Mouse (Mus musculus): ENCODE measurements at regions not wholly inside any gene's neighbourhood (a gene's known extent, or its start where the extent isn't known, plus 50 kb on each side); places are given as distances from the start of the nearest gene placed in this dataset.

DNA sequence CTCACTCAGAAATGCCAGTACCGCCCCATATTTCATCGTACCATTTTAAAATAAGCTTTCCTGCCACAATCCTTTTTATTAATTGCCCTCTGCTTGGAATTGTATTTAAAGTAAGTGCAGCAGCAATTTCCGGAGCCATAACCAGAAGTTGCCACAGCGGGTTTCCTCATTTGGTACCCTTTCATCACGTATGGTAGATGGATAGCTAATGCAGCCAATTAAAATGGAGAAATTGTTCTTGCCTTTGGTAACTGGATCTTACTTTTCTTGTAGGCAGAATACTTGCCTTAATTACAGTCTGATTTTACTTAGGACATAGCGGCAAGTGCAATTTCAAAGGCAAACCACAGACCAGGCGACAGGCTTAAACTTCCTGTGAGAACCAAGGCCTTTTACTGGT, 961.8 kb downstream of the Robo2 start:
- DNase-seq: no peak
- intact Hi-C loops (cut with DNase I): no loop called here

DNA sequence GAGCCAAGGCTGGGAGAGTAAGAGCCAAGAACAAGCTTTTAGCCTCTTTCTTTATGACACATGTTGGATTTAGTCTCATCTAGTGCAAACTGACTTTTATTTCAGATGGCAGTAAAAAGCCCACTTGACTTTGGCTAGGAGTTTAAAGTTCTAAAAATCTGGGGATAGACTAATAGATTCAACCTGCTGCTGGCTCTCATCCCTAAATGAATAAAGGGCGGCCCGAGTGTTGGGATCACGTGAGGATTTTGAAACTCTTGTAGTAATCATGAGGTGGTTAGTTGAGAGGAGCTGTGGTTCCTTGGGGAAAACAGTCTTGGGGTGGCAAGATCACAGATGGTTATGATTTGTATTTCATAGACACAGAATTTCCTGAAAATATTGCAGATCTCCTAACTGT, 975.9 kb downstream of the Robo2 start:
- no peak for DNase-seq
- intact Hi-C loops (cut with DNase I): no loop called here

DNA sequence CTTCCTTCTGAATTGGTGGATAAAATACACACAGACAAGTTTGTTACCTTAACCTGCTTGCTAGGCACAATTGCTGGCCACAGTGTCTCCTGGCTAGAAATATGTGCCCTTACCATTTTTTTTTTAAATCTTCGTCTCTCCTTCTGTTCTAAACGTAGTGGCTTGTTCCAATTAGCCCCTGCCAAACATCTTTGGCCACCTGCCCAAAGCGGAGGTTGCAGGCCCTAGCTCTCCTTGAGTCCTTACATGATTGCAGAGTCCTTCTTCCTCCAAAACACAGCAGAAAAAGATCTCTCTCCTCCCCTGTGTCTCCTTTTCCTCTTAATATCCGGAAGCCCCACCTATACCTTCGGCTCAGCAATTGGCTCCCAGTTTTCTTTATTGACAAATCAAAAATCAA, 986.8 kb downstream of the Robo2 start:
- peak; percentile 21 to 26 for DNase-seq
- intact Hi-C loops (cut with DNase I): no loop called here

DNA sequence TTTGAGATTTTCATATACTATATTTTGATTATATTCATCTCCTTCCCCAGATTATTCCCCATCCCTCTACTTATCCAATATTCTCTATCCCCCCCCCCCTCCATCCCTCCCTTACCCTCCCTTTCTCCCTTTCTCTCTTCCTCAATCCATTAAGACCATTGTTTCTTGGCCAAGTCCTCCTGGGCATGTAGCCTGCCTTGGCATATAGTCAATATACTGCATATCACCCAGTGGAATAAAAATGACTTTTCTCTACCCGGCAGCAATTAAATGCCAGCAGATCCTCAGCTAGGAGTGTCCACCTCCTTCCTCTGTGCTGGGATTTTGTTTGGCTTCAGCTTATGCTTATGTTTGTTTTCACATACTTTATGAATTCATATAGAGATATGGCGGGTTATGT, 987.3 kb downstream of the Robo2 start:
- intact Hi-C loops (cut with DNase I): no loop called here
- DNase-seq: no peak

DNA sequence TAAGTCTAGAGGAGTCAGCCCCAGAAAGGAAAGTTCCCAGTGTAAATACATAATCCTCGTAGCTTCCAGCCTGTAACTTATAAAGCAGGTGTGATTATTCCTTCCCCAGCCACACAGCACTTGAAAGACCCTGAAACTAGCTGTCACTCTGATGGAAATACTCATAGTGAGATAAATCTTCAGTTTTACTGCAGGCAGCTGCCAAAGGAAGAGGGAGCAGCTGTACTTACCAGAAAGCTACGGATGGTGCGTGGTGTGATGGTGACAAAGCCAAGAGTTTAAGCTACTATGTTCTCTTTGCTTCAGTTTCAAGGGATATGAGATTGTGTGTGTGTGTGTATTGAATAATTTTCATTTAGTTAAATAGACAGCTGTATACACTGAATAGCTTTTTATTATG, 1007.1 kb downstream of the Robo2 start:
- DNase-seq: no peak
- intact Hi-C loops (cut with DNase I): no loop called here

DNA sequence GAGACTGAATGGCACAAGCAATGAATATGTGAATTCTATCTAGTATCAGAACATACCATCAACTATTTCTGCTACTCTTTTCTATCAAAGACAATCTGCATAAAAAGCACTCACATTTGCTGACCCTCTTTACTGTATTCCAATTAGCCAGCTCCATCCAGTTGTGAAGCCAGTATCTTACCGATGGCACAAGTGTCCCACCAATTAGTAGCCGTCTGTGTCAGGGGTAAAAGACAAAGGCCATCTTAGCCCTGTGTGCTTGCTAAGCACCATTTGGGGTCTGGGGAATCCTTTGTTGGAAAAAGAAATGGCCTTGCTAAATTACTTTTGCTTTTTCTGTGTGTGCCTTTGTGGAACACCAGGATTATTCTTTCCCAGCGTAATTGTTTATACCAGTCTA, 1007.5 kb downstream of the Robo2 start:
- intact Hi-C loops (cut with DNase I): no loop called here
- DNase-seq: no peak

DNA sequence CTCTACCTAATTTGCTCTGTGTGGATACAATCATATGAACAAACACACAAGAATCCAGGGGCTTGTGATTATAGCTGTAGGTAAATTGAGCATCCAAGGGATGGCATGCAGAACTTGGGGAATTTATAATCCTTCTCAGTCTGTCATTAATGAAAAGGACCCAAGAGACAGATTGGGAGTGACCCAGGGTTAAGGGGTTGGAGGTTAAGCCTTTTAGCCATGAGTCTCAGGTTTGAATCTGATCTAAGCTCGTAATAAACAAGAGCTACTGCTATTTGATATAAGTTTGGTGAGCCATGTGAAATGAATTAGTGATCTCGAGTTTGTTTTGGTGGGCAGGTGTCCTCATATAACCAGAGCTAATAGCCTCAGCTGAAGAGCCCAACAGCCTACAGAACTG, 1032.6 kb downstream of the Robo2 start:
- DNase-seq: no peak
- intact Hi-C loops (cut with DNase I): no loop called here

DNA sequence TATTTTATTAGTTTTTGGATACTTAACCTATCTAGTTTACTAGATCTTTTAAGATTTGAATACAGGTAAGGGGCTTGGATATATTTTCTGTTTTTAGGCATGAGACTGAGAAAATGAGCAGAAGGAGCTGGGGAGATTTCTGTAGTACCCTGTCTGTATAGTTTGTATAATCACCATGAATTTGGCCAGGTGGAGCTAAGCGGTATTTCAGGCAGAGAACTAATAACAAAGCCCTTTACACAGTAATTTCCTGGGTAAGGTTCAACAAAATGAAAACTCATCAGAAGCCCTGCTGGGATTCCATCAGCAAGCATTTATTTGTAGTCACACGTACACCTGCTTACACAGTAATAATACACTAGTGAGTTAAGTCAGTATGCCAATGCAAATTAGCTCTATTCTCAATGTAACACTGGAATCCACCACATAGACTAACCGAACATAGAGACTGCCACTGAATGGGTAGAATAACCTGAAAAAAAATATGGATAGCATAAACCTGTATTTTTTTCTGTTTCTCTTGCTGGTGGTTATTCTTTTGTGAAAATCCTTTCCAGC, 1036.9 kb downstream of the Robo2 start:
- intact Hi-C loops (cut with DNase I): no loop called here
- no peak for DNase-seq

DNA sequence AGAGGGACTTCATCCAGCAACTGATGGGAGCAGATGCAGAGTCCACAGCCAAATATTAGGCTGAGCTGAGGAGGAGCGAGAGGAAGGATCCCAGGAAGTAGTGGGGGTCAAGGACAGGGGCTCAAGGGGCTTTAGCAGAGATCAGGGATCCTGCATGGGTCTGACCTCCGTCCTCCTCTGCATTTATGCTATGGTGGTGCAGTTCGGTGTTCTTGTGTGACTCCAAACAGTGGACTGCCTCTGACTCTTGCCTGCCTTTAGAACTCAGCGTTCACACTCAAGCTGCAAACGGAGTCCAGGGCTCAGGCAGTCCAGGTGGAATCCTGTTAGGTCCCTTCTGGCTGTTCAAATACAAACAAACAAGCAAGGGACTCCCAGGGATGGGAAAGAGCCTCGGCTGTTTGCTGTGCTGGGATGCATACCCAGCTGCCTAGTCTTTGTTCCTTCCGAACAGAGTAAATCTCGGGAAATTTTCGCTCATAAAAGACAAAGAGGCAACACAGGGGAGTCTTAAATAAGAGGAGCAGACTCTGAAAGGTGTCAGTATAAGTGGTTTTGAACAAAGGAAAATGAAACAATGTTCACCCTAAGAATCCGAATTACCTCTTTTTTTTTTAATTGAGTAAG, 1042.9 kb downstream of the Robo2 start:
- intact Hi-C loops (cut with DNase I): no loop called here
- DNase-seq: no peak

DNA sequence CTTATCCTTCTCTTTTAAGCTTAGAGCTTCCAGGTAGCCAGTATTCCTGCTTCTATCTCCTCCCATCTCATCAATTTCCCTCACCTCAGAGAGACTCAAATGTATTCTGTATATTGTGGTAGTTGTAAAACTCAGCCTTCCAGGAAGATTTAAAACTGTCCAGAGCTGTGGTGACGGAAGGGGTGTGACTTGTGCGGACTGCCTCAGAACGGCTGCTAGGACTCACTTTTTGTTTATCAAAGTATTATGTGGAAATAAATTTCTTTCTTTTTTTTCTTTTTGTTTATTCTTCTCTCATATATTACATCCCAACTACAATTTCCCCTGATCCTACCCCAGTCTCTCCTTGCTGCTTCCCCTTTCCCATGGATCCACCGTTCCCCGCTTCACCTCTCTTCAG, 1043.7 kb downstream of the Robo2 start:
- intact Hi-C loops (cut with DNase I): no loop called here
- peak in 1 of 2 experiments; percentile 1 for DNase-seq

DNA sequence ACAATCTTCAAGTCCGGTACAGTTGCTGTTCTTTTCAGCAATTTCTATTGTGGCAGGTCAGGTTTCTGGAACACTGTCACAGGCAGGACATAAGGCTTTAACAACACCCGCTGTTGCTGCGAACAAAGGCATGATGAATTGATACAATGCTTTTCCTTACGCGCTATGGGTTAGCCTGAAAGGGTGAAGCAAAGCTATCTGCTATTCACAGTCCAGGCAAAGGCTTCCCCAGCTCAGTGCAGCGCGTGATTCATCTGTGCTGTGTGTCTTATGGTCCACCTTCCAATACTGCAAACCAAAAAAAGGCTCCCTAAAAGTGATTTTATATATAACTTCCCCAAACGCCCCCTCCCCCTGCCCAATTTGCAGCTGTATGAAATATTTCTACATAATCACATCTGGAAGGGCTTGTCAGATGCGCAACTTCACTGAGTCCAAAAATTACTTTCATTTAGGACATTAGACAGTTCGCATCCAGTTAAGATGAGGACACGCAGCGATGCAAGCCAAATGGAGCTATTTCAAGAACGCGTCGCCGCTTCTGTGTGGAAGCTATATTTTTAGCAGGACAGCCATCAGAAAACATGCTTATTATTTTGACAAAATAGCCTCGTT, 1044.3 kb downstream of the Robo2 start:
- intact Hi-C loops (cut with DNase I): no loop called here
- DNase-seq: peak; percentile 26 to 30

DNA sequence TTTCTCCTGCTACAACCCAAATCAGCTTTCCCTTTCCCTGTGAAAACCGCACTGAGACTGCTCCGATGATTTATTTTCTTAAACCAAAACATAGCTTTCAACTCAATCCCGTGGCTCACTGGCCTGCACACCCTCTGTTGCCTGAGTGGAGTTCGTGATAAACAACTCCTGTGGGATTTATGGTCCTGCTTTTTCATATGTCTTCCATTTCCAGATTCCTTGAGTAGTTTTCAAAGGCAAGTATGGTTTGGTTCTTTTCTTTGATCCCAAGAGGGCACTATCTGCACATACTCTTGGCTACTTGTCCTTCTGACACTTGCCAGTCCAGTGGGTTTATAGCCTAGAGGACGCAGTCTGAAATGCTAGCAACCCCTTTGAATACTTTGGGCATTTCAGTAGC, 1042.6 kb downstream of the Robo1 start:
- DNase-seq: no peak
- intact Hi-C loops (cut with DNase I): no loop called here

DNA sequence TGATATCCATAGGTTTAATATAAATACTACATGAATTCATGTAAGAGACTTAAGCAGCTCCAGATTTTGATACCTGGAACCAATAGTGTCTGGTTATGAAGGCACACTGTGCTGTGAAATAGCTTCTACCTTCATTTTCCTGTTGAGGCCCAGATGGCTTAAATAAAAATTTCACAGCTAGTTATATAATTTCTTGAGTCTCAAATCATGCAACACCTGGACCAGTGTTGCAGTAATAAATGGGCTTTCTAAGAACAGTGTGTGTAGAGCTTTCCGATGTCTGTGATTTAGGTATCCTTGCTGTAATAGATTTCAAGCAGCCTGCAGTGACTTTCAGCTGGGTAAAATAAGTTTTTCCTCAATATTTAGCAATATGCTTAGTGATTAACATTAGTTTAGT, 1035.8 kb downstream of the Robo1 start:
- intact Hi-C loops (cut with DNase I): no loop called here
- no peak for DNase-seq

DNA sequence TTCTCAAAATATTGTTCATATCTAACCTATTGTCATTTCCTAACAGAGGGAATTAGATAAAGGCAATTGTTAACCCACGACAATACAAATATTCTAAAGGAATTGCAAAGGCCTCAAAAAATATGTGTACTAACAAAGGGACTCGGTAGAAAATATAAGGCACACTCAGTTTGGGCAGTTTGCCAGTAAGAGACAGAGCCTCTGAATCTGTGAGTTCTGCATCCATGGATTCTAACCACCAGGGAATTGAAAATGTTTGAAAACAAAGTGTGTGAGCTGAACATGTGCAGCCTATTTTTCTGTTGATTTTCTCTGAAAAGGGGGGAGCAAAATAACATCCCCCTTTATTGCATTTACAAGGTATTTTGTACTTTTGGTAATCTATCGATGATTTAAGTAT, 1035.4 kb downstream of the Robo1 start:
- intact Hi-C loops (cut with DNase I): no loop called here
- no peak for DNase-seq

DNA sequence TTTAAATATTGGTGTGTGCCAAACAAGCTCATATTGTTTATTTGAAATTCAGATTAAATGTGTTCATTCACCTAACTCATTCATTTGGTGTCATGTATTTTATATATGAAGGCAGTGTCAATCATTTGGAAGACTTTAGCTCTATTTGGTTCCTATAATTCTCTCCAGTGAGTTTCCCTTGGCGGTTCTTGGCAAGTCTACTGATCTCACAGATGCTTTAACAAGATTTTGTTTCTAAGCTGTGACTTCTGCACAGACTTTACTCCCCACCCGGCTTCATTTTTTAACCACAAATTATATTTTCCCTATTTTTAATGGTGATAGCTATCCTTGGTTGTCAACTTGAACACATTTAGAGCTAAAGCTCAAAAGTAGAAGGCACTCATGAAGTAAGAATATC, 1009.5 kb downstream of the Robo1 start:
- DNase-seq: no peak
- intact Hi-C loops (cut with DNase I): no loop called here

DNA sequence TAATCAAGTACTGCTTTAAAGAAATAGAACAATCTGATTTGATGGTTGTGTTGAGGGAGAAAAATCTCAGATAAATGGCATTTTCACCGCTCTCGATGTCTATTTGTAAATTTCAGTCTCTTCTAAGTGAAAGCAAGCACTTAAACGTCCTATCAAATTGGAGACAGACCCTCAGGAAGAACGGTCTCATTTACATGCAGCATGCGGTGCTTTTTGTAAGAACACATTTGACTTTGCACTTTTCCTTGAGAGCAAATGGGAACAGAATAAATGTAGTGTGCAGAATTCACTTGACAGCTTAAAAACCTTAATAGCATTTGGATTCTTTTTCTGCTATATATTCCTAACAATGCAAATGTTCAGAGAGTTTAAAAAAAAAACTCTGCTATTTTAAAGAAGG, 1002.0 kb downstream of the Robo1 start:
- intact Hi-C loops (cut with DNase I): no loop called here
- DNase-seq: no peak

DNA sequence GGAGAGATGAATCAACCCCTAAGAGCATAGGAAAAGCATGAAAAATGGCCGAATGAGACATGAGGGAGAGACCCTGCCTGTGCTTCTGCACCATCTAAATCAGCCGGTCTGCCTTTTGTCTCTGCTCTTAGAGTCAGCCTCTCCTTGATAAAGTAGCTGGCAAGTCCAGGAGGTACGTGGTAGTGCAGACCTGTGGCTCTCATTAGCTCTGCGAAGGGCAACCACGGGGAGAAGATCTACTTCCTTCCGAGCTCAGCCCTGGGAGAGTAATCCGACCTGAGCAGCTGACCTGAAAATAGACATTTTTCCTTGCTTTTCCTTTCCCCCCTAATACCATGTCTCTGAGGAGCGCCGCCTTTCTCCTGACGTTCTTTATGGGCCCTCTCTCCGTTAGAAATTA, 971.8 kb downstream of the Robo1 start:
- intact Hi-C loops (cut with DNase I): no loop called here
- DNase-seq: no peak

DNA sequence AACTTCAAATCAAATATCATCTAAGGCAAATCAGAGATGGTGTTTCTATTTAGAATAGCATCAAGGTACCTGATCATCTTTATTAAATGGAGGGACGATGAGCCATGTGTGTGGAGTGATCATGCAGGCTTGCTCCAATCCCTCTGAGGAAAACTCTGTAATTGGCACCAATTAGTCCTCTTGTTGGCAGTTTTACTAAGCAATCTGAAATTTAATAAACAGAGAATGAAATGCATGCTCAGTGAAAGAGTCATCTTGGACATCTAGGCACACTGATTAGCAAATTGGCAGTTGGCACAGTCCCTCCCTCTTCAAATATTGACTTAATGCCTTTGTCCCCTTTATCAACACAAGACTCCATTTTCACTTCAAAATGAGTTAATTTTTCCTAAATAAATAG, 951.6 kb downstream of the Robo1 start:
- intact Hi-C loops (cut with DNase I): no loop called here
- DNase-seq: no peak

DNA sequence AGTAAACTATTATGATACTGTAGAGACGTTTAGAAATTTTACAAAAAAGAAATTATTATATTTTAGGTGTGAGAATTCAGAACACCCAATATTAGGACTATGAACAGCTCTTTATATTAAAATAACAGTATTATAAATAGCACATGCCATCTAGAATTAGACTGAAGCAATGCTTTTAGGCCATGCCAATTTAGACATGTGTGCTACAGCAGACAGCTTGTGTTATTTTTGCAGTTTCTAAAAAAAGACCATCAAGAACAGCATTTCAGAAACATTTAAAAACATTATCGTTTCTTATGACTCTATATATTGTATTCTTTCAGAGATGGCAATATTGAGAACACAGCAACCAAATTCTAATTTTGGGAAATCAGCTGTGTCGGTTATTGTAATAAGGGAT, 951.2 kb downstream of the Robo1 start:
- intact Hi-C loops (cut with DNase I): no loop called here
- no peak for DNase-seq

DNA sequence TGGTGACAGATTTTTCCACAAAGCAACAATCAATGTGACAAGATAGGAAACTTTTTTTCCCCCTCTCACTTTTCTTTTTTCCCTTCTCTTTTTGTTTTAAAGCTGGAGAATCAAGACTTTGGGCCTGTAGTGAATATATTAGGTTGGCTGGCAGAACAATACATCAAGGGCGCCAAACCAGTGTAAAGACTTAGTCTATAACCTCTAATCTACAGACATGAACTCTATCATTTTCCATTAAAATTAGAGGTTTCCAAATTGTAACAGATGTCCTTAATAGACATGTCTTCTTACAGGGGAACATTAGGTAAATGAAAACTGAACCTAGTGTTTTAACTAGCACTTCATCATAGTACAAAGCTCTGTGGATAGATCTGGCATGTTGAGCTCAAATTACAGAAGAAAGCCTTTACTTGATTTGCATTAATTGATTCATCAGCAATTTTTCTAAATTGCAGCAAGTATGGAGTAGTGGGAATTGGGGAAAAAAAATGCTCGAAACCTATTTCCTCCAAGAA, 937.0 kb downstream of the Robo1 start:
- no peak for DNase-seq
- intact Hi-C loops (cut with DNase I): no loop called here

DNA sequence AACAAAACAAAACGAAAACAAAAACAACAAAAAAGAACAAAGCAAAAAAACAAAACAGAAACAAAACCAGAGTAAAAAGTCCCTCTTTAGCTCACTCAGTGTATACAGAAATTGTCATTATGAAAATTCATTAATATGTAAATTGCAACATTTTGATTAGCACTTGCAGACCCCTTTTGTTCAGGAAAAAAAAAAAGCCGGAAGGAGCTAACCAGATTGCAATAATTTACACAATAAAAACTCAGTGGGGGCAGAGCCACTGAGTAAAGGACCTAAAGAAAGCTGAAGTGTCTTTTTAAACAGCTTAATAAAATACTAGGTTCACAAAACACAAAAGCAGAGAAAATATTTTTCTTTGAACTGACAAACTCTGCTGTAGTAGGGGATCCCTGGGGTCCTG, 922.5 kb downstream of the Robo1 start:
- intact Hi-C loops (cut with DNase I): no loop called here
- no peak for DNase-seq

DNA sequence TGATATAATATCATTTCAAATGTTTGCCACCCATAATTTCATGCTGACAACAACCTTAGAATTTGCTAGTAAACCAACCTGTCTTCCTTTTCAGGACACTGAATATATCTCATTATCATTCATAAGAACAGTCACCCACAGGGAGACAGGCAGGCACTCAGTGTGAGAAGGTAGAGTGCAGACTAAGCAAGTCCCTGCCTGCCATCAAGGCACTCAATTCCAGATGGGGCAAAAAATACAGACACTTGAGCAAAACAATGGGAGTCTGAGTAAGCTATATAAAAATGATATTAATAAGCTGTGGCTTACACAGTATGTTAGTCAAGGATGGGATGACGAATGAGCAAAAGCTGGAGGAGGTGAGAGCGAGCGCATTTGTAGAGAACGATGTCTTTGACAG, 909.4 kb downstream of the Robo1 start:
- DNase-seq: no peak
- intact Hi-C loops (cut with DNase I): no loop called here

DNA sequence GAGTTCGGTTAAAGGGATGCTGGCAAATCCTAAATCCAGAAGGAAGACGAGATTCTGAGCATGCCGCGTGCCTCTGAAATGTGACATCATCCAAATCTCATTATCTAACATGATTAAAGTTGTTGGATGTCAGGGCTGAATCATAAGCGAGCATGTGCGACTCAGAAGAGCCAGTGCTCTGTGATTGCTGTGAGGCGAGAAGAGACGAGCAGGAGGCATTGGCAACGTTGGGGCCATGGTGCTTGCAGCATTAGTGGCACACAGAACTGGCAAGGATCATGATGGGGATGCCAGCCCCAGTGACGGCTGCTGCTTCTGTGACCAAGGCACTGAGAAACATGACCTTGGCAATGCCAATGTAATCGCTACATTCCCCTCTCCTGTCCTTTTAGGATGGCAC, 895.4 kb downstream of the Robo1 start:
- DNase-seq: no peak
- intact Hi-C loops (cut with DNase I): no loop called here

All from heart, postnatal 10 days (tissue).